Mouse (Mus musculus): ENCODE measurements around the gene Tmem108. TPM values are rescaled to one million over a fixed set of nuclear protein-coding genes. Genes with fewer than 3 reads are reported as not detected.

Tmem108 gene
- polyA plus RNA-seq, 1 experiment from 2014 or later = 34.2 TPM

DNA sequence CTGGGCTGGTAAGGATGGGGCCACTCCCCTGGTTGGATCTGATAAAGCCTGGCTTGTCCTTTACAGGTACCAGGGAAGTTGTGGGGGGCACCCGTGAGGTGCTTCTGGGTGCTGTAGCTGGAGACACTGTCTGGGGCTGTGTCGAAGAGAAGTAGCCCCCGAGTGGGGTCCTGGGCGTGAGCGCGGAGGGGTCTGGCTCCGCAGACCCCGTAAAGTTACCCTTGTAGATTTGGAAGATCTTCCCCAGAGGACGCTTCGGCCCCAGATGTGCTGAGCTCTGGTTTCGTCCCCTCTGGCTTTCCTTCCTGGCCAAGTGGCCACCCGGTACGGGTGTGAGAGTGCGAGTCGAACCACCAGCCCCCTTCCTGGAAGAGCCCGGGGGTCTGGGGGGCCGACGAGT is 262.3 kb downstream of the Tmem108 start:
- H3K9me3 ChIP-seq (ENCODE audit: control insufficient read depth, low read length) = no peaks in the 10 kb centered on the region
- H3K27me3 ChIP-seq (ENCODE audit: control insufficient read depth, insufficient read depth, low read length) = peaks cover 9% of the 10 kb centered on the region; the same call in 1 of the 2 replicates
- peaks cover 26% of the 10 kb centered on the region for H3K4me1 ChIP-seq (replicated peaks; ENCODE audit: control insufficient read depth, insufficient read depth, low read length)
- H3K27ac ChIP-seq = no peak overlapping the region
- H3K4me2 ChIP-seq (replicated peaks) = no peak overlapping the region
- H3K9ac ChIP-seq = no peak overlapping the region
- H3K36me3 ChIP-seq (replicated peaks; ENCODE audit: control insufficient read depth, insufficient read depth) = peaks cover 8% of the 10 kb centered on the region
- no peak for ATAC-seq (ENCODE audit: low FRiP score)
- WGBS = 86% methylated on average over 18 of the region's 18 CpGs
- H3K4me3 ChIP-seq (replicated peaks; ENCODE audit: low read length) = no peak overlapping the region
- no peak for DNase-seq (ENCODE audit: low spot score)

DNA sequence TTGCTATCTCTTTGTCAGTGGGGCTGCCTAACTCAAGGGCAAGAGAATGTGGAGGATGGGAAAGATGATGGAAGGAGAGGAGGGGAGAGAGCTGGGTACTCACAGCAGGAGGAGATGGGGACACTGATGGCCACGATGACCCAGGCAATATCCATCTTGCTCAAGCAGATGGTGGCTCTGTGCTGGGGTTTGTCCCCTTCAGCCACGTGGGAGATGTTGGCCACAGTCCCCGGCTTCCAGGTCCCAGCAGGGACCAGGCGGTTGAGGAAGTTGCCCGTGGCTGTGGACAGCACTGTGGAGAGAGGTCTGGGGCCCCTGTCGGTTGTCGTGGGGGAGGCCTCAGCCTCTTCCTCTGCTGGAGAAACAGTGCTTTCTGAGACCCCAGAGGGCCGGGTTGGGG is 262.9 kb downstream of the Tmem108 start:
- Histone ChIP-seq H3K9ac (no peak overlapping the region), H3K9me3 (ENCODE audit: control insufficient read depth, low read length) (no peaks in the 10 kb centered on the region), H3K36me3 (replicated peaks; ENCODE audit: control insufficient read depth, insufficient read depth) (peaks cover 8% of the 10 kb centered on the region), H3K27ac (no peak overlapping the region), H3K4me1 (replicated peaks; ENCODE audit: control insufficient read depth, insufficient read depth, low read length) (peaks cover 24% of the 10 kb centered on the region), H3K4me2 (replicated peaks) (no peak overlapping the region), H3K27me3 (ENCODE audit: control insufficient read depth, insufficient read depth, low read length) (peaks cover 9% of the 10 kb centered on the region; the same call in 1 of the 2 replicates), H3K4me3 (replicated peaks; ENCODE audit: low read length) (no peak overlapping the region)
- DNase-seq (ENCODE audit: low spot score) = no peak
- no peak for ATAC-seq (ENCODE audit: low FRiP score)
- 55% methylated on average over 8 of the region's 8 CpGs for WGBS

DNA sequence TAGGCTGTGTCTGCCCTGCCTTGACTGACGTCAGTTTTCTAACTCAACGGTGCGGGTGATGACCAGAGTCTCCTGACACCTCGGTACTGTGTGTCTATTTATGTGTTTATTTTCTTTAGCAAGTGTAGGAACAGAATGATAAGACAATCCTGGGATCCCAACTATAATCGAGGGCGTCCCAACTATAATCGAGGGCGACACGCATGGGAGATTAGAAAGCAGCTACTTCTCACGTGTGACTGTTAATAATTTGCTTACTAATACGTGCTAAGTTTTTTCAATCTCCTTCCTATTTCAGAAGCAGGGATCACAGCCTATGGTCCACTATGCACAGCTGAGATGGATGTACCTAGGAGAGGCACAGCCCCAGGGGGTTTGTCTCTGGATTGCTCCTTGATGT is 266.2 kb downstream of the Tmem108 start:
- Histone ChIP-seq H3K4me1 (replicated peaks; ENCODE audit: control insufficient read depth, insufficient read depth, low read length) (peaks cover 5% of the 10 kb centered on the region; the same call in 1 of the 2 replicates), H3K4me3 (replicated peaks; ENCODE audit: low read length) (no peak overlapping the region), H3K27me3 (ENCODE audit: control insufficient read depth, insufficient read depth, low read length) (peaks cover 9% of the 10 kb centered on the region; the same call in 1 of the 2 replicates), H3K36me3 (replicated peaks; ENCODE audit: control insufficient read depth, insufficient read depth) (peaks cover 8% of the 10 kb centered on the region), H3K9me3 (ENCODE audit: control insufficient read depth, low read length) (no peaks in the 10 kb centered on the region), H3K27ac (no peak overlapping the region), H3K4me2 (replicated peaks) (no peak overlapping the region), H3K9ac (no peak overlapping the region)
- 84% methylated on average over 11 of the region's 11 CpGs for WGBS
- no peak for DNase-seq (ENCODE audit: low spot score)
- no peak for ATAC-seq (ENCODE audit: low FRiP score)

DNA sequence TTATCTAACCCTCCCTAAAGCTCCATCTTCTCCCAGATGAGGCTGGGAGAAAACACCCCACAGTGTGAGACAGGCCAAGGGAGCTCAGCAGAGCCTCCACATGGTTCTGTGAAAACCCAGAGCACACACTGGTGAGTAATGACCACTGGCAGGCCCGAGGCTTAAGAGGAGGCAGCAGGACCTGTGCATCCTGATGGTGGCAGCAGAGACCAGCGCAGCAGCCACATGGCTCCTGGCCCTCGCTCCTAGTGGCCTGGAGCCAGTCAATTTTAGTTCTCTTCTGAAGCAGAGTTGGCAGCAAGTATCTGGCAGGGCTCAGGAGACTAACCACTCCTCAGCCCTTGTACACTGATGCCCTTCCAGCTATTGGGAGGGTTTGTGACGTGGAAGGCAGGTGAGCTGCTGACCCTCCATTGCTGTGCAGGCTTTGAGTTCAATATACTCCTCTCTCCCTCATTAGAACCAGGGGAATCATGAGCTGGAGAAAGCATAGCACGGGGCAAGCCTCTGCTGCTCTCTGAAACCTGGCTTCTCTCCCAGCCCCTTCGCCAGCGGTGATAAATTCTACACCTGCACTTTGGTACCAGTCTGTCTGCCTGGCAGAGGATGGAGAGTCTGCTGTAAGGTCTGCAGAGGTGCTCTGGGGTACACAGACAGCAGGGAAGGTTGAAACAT is 267.2 kb downstream of the Tmem108 start:
- Histone ChIP-seq H3K4me2 (replicated peaks) (no peak overlapping the region), H3K36me3 (replicated peaks; ENCODE audit: control insufficient read depth, insufficient read depth) (peaks cover 8% of the 10 kb centered on the region), H3K9ac (no peak overlapping the region; the same call in 1 of the 2 replicates), H3K4me1 (replicated peaks; ENCODE audit: control insufficient read depth, insufficient read depth, low read length) (peaks cover 5% of the 10 kb centered on the region; the same call in 1 of the 2 replicates), H3K9me3 (ENCODE audit: control insufficient read depth, low read length) (no peaks in the 10 kb centered on the region), H3K4me3 (replicated peaks; ENCODE audit: low read length) (no peak overlapping the region), H3K27ac (no peak overlapping the region), H3K27me3 (ENCODE audit: control insufficient read depth, insufficient read depth, low read length) (peaks cover 9% of the 10 kb centered on the region; the same call in 1 of the 2 replicates)
- ATAC-seq (ENCODE audit: low FRiP score) (peak; percentile 82), DNase-seq (ENCODE audit: low spot score) (peak; percentile 86)
- WGBS = 30% methylated on average over 7 of the region's 7 CpGs

DNA sequence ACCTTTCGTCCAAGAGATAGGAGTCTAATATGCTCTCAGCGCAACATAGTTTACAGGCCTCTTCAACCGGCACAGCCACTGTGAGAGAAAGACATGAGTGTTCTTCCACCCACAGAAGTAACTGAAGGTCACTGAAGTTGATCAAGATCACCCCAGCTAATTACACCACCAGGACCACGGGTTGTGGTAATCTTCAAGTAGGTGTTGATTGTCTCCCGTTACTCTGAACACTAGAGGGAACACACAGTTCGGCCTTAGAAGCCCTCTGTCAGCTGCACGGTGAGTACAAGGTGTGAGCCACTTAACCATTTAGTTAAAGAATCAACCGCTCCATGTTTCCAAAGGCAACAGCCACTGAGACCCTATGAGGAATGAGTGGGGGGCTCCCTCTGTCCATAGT is 269.7 kb downstream of the Tmem108 start:
- Histone ChIP-seq H3K4me2 (replicated peaks) (no peak overlapping the region), H3K27me3 (ENCODE audit: control insufficient read depth, insufficient read depth, low read length) (0 out of 2 replicates have a peak, but pooled peaks cover under 1% of the 10 kb centered on the region), H3K9ac (no peak overlapping the region), H3K9me3 (ENCODE audit: control insufficient read depth, low read length) (no peaks in the 10 kb centered on the region), H3K27ac (no peak overlapping the region), H3K4me3 (replicated peaks; ENCODE audit: low read length) (no peak overlapping the region), H3K36me3 (replicated peaks; ENCODE audit: control insufficient read depth, insufficient read depth) (no peaks in the 10 kb centered on the region), H3K4me1 (replicated peaks; ENCODE audit: control insufficient read depth, insufficient read depth, low read length) (0 out of 2 replicates have a peak, but pooled peaks cover 5% of the 10 kb centered on the region)
- ATAC-seq (ENCODE audit: low FRiP score) = no peak
- no peak for DNase-seq (ENCODE audit: low spot score)
- WGBS = 87% methylated on average over 8 of the region's 8 CpGs

DNA sequence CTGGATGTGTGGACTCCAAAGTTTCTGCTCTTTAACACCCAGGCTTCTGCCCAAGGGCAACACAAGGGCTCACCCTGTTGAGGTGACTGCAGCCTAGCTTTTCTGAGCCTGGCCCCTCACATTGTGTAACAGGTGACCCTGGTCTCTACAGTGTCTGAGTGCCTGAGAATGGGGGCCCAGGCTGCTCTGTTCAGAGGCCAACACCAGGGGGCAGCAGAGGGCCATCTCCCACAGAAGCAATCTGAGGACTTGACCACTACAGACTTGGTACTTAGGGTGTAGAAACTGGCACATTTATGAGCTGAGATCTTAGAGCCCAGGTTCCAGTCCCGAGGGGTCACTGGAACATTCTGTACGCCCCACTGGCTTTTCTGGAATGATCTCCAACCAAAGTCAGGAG is 271.2 kb downstream of the Tmem108 start:
- Histone ChIP-seq H3K9me3 (ENCODE audit: control insufficient read depth, low read length) (no peaks in the 10 kb centered on the region), H3K36me3 (replicated peaks; ENCODE audit: control insufficient read depth, insufficient read depth) (no peaks in the 10 kb centered on the region), H3K4me2 (replicated peaks) (no peak overlapping the region), H3K27ac (no peak overlapping the region), H3K4me3 (replicated peaks; ENCODE audit: low read length) (no peak overlapping the region), H3K9ac (no peak overlapping the region), H3K4me1 (replicated peaks; ENCODE audit: control insufficient read depth, insufficient read depth, low read length) (0 out of 2 replicates have a peak, but pooled peaks cover 5% of the 10 kb centered on the region), H3K27me3 (ENCODE audit: control insufficient read depth, insufficient read depth, low read length) (no peaks in the 10 kb centered on the region)
- DNase-seq (ENCODE audit: low spot score) (peak; percentile 81), ATAC-seq (ENCODE audit: low FRiP score) (peak; percentile 63)
- WGBS = 34% methylated on average over 2 of the region's 2 CpGs

DNA sequence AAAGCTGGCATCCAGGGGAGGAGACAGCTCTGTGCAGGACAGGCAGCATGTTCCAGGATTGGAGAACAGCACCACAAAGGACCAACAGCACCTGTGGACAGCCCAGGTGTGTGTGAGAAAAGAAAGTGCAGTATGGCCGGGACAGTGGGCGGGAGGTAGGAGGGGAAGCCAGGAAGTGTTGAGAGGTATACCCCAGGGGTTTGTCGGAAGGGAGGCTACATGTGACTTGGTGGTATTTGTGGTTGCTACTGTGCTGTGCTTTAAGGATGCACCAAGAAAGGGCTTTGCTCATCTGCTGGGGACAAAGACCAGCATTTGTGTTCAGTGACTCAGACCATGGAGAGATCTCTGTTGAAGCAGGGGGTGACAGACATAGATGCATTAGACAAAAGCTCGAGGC is 271.8 kb downstream of the Tmem108 start:
- Histone ChIP-seq H3K27ac (no peak overlapping the region), H3K9ac (no peak overlapping the region), H3K4me2 (replicated peaks) (no peak overlapping the region), H3K27me3 (ENCODE audit: control insufficient read depth, insufficient read depth, low read length) (no peaks in the 10 kb centered on the region), H3K4me3 (replicated peaks; ENCODE audit: low read length) (no peak overlapping the region), H3K4me1 (replicated peaks; ENCODE audit: control insufficient read depth, insufficient read depth, low read length) (0 out of 2 replicates have a peak, but pooled peaks cover 4% of the 10 kb centered on the region), H3K36me3 (replicated peaks; ENCODE audit: control insufficient read depth, insufficient read depth) (no peaks in the 10 kb centered on the region), H3K9me3 (ENCODE audit: control insufficient read depth, low read length) (no peaks in the 10 kb centered on the region)
- no peak for ATAC-seq (ENCODE audit: low FRiP score)
- 75% methylated on average over 4 of the region's 4 CpGs for WGBS
- DNase-seq (ENCODE audit: low spot score) = no peak

DNA sequence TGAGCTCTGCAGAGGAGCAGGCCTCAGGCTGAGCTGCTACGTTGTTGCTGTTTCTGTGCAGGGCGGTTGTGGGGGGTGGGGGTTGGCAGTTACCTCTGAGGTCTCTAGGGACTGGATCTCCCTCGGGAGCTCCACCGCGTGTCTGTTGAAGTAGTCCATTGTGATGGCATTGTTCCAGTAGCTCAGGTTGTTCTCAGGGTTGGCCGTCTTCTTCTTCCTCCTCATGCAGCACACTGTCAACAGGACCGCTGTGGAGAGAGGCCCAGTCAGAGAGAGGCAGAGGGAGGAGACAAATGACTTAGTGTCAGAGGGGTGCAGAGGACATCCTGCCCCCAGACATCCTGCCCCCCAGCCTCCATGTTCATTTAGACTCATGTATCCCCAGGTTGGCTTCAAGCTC is 272.5 kb downstream of the Tmem108 start:
- no peaks in the 10 kb centered on the region for H3K9me3 ChIP-seq (ENCODE audit: control insufficient read depth, low read length)
- no peak overlapping the region for H3K4me3 ChIP-seq (replicated peaks; ENCODE audit: low read length)
- no peak overlapping the region for H3K9ac ChIP-seq
- no peak overlapping the region for H3K27ac ChIP-seq
- H3K4me1 ChIP-seq (replicated peaks; ENCODE audit: control insufficient read depth, insufficient read depth, low read length) = no peaks in the 10 kb centered on the region
- H3K27me3 ChIP-seq (ENCODE audit: control insufficient read depth, insufficient read depth, low read length) = no peaks in the 10 kb centered on the region
- H3K4me2 ChIP-seq (replicated peaks) = no peak overlapping the region
- WGBS = 63% methylated on average over 7 of the region's 7 CpGs
- ATAC-seq (ENCODE audit: low FRiP score) (no peak), DNase-seq (ENCODE audit: low spot score) (no peak)
- no peaks in the 10 kb centered on the region for H3K36me3 ChIP-seq (replicated peaks; ENCODE audit: control insufficient read depth, insufficient read depth)

DNA sequence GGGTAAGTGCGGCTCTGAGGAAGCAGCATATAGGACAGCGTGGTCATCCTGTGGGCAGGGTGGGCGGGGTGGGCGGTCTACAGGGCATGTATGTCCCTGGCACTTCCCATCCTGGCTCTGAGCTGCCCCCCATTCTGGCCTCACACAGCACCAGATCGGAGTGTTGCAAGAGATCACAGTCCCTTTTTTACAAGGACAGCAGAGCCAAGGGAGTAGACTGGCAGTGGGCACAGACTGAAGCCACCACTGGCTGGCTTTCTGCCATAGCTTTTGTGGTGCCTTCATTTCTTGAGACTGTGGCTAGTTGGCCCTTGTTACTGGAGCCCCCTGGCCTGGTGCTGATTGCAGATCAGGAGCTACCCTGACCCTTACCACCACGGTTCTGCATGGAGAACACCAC is 275.4 kb downstream of the Tmem108 start:
- Histone ChIP-seq H3K36me3 (replicated peaks; ENCODE audit: control insufficient read depth, insufficient read depth) (no peaks in the 10 kb centered on the region), H3K27me3 (ENCODE audit: control insufficient read depth, insufficient read depth, low read length) (no peaks in the 10 kb centered on the region), H3K4me1 (replicated peaks; ENCODE audit: control insufficient read depth, insufficient read depth, low read length) (no peaks in the 10 kb centered on the region), H3K9me3 (ENCODE audit: control insufficient read depth, low read length) (no peaks in the 10 kb centered on the region), H3K4me2 (replicated peaks) (no peak overlapping the region), H3K27ac (no peak overlapping the region), H3K4me3 (replicated peaks; ENCODE audit: low read length) (no peak overlapping the region), H3K9ac (no peak overlapping the region)
- WGBS = 88% methylated on average over 6 of the region's 6 CpGs
- DNase-seq (ENCODE audit: low spot score) (no peak), ATAC-seq (ENCODE audit: low FRiP score) (no peak)

All from hindbrain, embryonic 14.5 days (tissue).